Mouse (Mus musculus): ENCODE measurements at regions not wholly inside any gene's neighbourhood (a gene's known extent, or its start where the extent isn't known, plus 50 kb on each side); places are given as distances from the start of the nearest gene placed in this dataset.
A peak's percentile ranks its signal among the peaks of the same experiment; 100 is the strongest.

GRCm38 (mm10) chr2:92525628-92526027, 65.3 kb upstream of the Slc35c1 start:
- ATAC-seq (ENCODE audit: low read depth), result no peak
- H3K4me1 ChIP-seq (ENCODE audit: control insufficient read depth, insufficient read depth, low read length), result peaks cover 16% of the 10 kb centered on the region; the same call in 1 of the 2 replicates
- WGBS, result 33% methylated on average over 7 of the region's 7 CpGs
- H3K9me3 ChIP-seq (ENCODE audit: control insufficient read depth, low read length), result no peaks in the 10 kb centered on the region
- no peak overlapping the region for H3K4me2 ChIP-seq (ENCODE audit: low read depth, low read length)
- H3K36me3 ChIP-seq (ENCODE audit: control insufficient read depth, insufficient read depth, low read length), result no peaks in the 10 kb centered on the region
- H3K9ac ChIP-seq (replicated peaks; ENCODE audit: low read depth, low read length), result no peak overlapping the region
- no peaks in the 10 kb centered on the region for H3K27me3 ChIP-seq (ENCODE audit: control insufficient read depth, insufficient read depth, low read length)
- peak overlapping the region; percentile 34; the same call in 1 of the 2 replicates for H3K27ac ChIP-seq (ENCODE audit: low read depth, low read length)
- no peak overlapping the region for H3K4me3 ChIP-seq (ENCODE audit: low read depth, low read length)

GRCm38 (mm10) chr2:92525062-92525623, 64.8 kb upstream of the Slc35c1 start:
- H3K9me3 ChIP-seq (ENCODE audit: control insufficient read depth, low read length), result no peaks in the 10 kb centered on the region
- no peak overlapping the region for H3K27ac ChIP-seq (ENCODE audit: low read depth, low read length)
- H3K4me2 ChIP-seq (ENCODE audit: low read depth, low read length), result no peak overlapping the region
- H3K4me3 ChIP-seq (ENCODE audit: low read depth, low read length), result no peak overlapping the region
- H3K9ac ChIP-seq (replicated peaks; ENCODE audit: low read depth, low read length), result no peak overlapping the region
- no peaks in the 10 kb centered on the region for H3K27me3 ChIP-seq (ENCODE audit: control insufficient read depth, insufficient read depth, low read length)
- 69% methylated on average over 10 of the region's 10 CpGs for WGBS
- peaks cover 16% of the 10 kb centered on the region; the same call in 1 of the 2 replicates for H3K4me1 ChIP-seq (ENCODE audit: control insufficient read depth, insufficient read depth, low read length)
- no peaks in the 10 kb centered on the region for H3K36me3 ChIP-seq (ENCODE audit: control insufficient read depth, insufficient read depth, low read length)
- ATAC-seq (ENCODE audit: low read depth), result no peak

GRCm38 (mm10) chr2:92524346-92524905, 64.1 kb upstream of the Slc35c1 start:
- Histone ChIP-seq H3K4me1 (ENCODE audit: control insufficient read depth, insufficient read depth, low read length) (peaks cover 16% of the 10 kb centered on the region; the same call in 1 of the 2 replicates), H3K4me2 (ENCODE audit: low read depth, low read length) (no peak overlapping the region), H3K27ac (ENCODE audit: low read depth, low read length) (no peak overlapping the region), H3K36me3 (ENCODE audit: control insufficient read depth, insufficient read depth, low read length) (no peaks in the 10 kb centered on the region), H3K4me3 (ENCODE audit: low read depth, low read length) (no peak overlapping the region), H3K27me3 (ENCODE audit: control insufficient read depth, insufficient read depth, low read length) (no peaks in the 10 kb centered on the region), H3K9me3 (ENCODE audit: control insufficient read depth, low read length) (no peaks in the 10 kb centered on the region), H3K9ac (replicated peaks; ENCODE audit: low read depth, low read length) (no peak overlapping the region)
- 88% methylated on average over 9 of the region's 9 CpGs for WGBS
- ATAC-seq (ENCODE audit: low read depth), result no peak

- Histone ChIP-seq H3K4me3 (ENCODE audit: low read depth, low read length) (no peak overlapping the region), H3K9ac (replicated peaks; ENCODE audit: low read depth, low read length) (no peak overlapping the region), H3K27me3 (ENCODE audit: control insufficient read depth, insufficient read depth, low read length) (no peaks in the 10 kb centered on the region), H3K9me3 (ENCODE audit: control insufficient read depth, low read length) (no peaks in the 10 kb centered on the region), H3K4me2 (ENCODE audit: low read depth, low read length) (no peak overlapping the region), H3K27ac (ENCODE audit: low read depth, low read length) (no peak overlapping the region), H3K36me3 (ENCODE audit: control insufficient read depth, insufficient read depth, low read length) (no peaks in the 10 kb centered on the region), H3K4me1 (ENCODE audit: control insufficient read depth, insufficient read depth, low read length) (peaks cover 11% of the 10 kb centered on the region; the same call in 1 of the 2 replicates)
- no peak for ATAC-seq (ENCODE audit: low read depth)
- 77% methylated on average over 13 of the region's 13 CpGs for WGBS
Measured at GRCm38 (mm10) chr2:92523321-92523895, 63.1 kb upstream of the Slc35c1 start.

GRCm38 (mm10) chr2:92521527-92521926, 61.2 kb upstream of the Slc35c1 start:
- ATAC-seq (ENCODE audit: low read depth), result no peak
- Histone ChIP-seq H3K4me2 (ENCODE audit: low read depth, low read length) (no peak overlapping the region), H3K9ac (replicated peaks; ENCODE audit: low read depth, low read length) (no peak overlapping the region), H3K4me3 (ENCODE audit: low read depth, low read length) (no peak overlapping the region), H3K27me3 (ENCODE audit: control insufficient read depth, insufficient read depth, low read length) (no peaks in the 10 kb centered on the region), H3K4me1 (ENCODE audit: control insufficient read depth, insufficient read depth, low read length) (peaks cover 11% of the 10 kb centered on the region; the same call in 1 of the 2 replicates), H3K27ac (ENCODE audit: low read depth, low read length) (no peak overlapping the region), H3K9me3 (ENCODE audit: control insufficient read depth, low read length) (no peaks in the 10 kb centered on the region), H3K36me3 (ENCODE audit: control insufficient read depth, insufficient read depth, low read length) (no peaks in the 10 kb centered on the region)
- 88% methylated on average over 8 of the region's 8 CpGs for WGBS

GRCm38 (mm10) chr2:92519396-92519795, 59.1 kb upstream of the Slc35c1 start:
- no peak overlapping the region for H3K27ac ChIP-seq (ENCODE audit: low read depth, low read length)
- no peaks in the 10 kb centered on the region for H3K9me3 ChIP-seq (ENCODE audit: control insufficient read depth, low read length)
- H3K4me2 ChIP-seq (ENCODE audit: low read depth, low read length), result no peak overlapping the region
- H3K4me3 ChIP-seq (ENCODE audit: low read depth, low read length), result no peak overlapping the region
- H3K36me3 ChIP-seq (ENCODE audit: control insufficient read depth, insufficient read depth, low read length), result no peaks in the 10 kb centered on the region
- H3K4me1 ChIP-seq (ENCODE audit: control insufficient read depth, insufficient read depth, low read length), result no peaks in the 10 kb centered on the region
- no peak overlapping the region for H3K9ac ChIP-seq (replicated peaks; ENCODE audit: low read depth, low read length)
- no peaks in the 10 kb centered on the region for H3K27me3 ChIP-seq (ENCODE audit: control insufficient read depth, insufficient read depth, low read length)
- 87% methylated on average over 8 of the region's 8 CpGs for WGBS
- no peak for ATAC-seq (ENCODE audit: low read depth)

GRCm38 (mm10) chr2:92518891-92519290, 58.6 kb upstream of the Slc35c1 start:
- Histone ChIP-seq H3K4me2 (ENCODE audit: low read depth, low read length) (no peak overlapping the region), H3K9me3 (ENCODE audit: control insufficient read depth, low read length) (no peaks in the 10 kb centered on the region), H3K27ac (ENCODE audit: low read depth, low read length) (no peak overlapping the region), H3K9ac (replicated peaks; ENCODE audit: low read depth, low read length) (no peak overlapping the region), H3K27me3 (ENCODE audit: control insufficient read depth, insufficient read depth, low read length) (no peaks in the 10 kb centered on the region), H3K36me3 (ENCODE audit: control insufficient read depth, insufficient read depth, low read length) (no peaks in the 10 kb centered on the region), H3K4me3 (ENCODE audit: low read depth, low read length) (no peak overlapping the region), H3K4me1 (ENCODE audit: control insufficient read depth, insufficient read depth, low read length) (no peaks in the 10 kb centered on the region)
- 85% methylated on average over 8 of the region's 8 CpGs for WGBS
- no peak for ATAC-seq (ENCODE audit: low read depth)

- ATAC-seq (ENCODE audit: low read depth), result no peak
- 61% methylated on average over 6 of the region's 6 CpGs for WGBS
- Histone ChIP-seq H3K27ac (ENCODE audit: low read depth, low read length) (no peak overlapping the region), H3K9me3 (ENCODE audit: control insufficient read depth, low read length) (no peaks in the 10 kb centered on the region), H3K4me1 (ENCODE audit: control insufficient read depth, insufficient read depth, low read length) (no peaks in the 10 kb centered on the region), H3K9ac (replicated peaks; ENCODE audit: low read depth, low read length) (no peak overlapping the region), H3K4me3 (ENCODE audit: low read depth, low read length) (no peak overlapping the region), H3K36me3 (ENCODE audit: control insufficient read depth, insufficient read depth, low read length) (no peaks in the 10 kb centered on the region), H3K27me3 (ENCODE audit: control insufficient read depth, insufficient read depth, low read length) (no peaks in the 10 kb centered on the region), H3K4me2 (ENCODE audit: low read depth, low read length) (no peak overlapping the region)
Measured at GRCm38 (mm10) chr2:92514961-92515360, 54.6 kb upstream of the Slc35c1 start.
